Comparison of ENCODE assay signal across 22 mouse cellular contexts in the genomic region with DNA sequence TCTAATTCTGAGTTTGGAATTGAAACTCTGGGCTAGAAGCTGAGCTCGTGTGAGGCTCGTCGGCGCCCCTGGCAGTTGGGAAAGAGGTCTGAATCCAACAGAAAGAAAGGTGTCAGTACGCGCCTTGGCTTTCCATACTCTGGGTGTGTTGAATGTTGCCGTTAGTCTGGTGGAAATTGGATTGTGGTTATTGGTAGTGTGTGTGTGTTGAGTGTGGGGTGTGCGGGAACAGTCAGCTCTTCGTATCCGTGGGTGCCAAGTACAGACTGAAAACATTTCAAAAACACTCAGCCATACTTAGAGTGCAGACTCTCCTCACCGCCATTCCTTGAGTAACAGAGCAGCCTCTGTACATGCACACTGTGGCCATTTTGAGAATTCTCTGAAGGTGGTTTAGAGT.
DNase-seq lines count a peak whose midpoint lies in the region; ATAC-seq lines count a peak whose summit lies in the region.
"Had no signal": no experiment of that assay in that cellular context is flagged by ENCODE, and none has a peak within 500 bp of the region (broad histone marks: within the 10 kb centered on the region; RNA-seq: fewer than 3 reads in every experiment).

No protein-coding gene starts in this region.

- no peak overlapping the region for H3K4me2 ChIP-seq in forebrain, embryonic 16.5 days (ENCODE audit: low read length)
- H3K4me2 ChIP-seq in forebrain, embryonic 11.5 days (ENCODE audit: low read depth, low read length, severe bottlenecking) = no peak overlapping the region
- no peak overlapping the region for H3K4me2 ChIP-seq in midbrain, embryonic 13.5 days (replicated peaks)
- H3K4me2 ChIP-seq: embryonic facial prominence, embryonic 13.5 days; embryonic facial prominence, embryonic 15.5 days had no signal

- H3K27me3 ChIP-seq in forebrain, embryonic 16.5 days (replicated peaks; ENCODE audit: control insufficient read depth, insufficient read depth, low read length) = no peaks in the 10 kb centered on the region
- no peaks in the 10 kb centered on the region for H3K27me3 ChIP-seq in forebrain, embryonic 11.5 days (ENCODE audit: control insufficient read depth, insufficient read depth, low read length)
- H3K27me3 ChIP-seq in midbrain, embryonic 13.5 days = no peaks in the 10 kb centered on the region
- H3K27me3 ChIP-seq: embryonic facial prominence, embryonic 13.5 days; embryonic facial prominence, embryonic 15.5 days had no signal

- ATAC-seq in forebrain, embryonic 16.5 days = peak; percentile 33; the same call in 1 of the 2 replicates
- ATAC-seq in forebrain, embryonic 11.5 days (replicated peaks; ENCODE audit: low FRiP score) = no peak
- ATAC-seq in frontal cortex, adult (ENCODE audit: low TSS enrichment) = peak; percentile 69
- ATAC-seq in midbrain, embryonic 13.5 days = no peak

- DNase-seq in forebrain, embryonic 11.5 days (ENCODE audit: low spot score) = no peak
- DNase-seq in frontal cortex, postnatal 14 days (ENCODE audit: low spot score in 2 of 2) = no peak
- peak; percentile 26 for DNase-seq in right cerebral cortex, postnatal 4 days
- no peak for DNase-seq in right cerebral cortex, adult 18-20 months
- peak; percentile 45 for DNase-seq in brain, embryonic 18.5 days (ENCODE audit: low read depth, low spot score)
- DNase-seq: adrenal gland, adult 2 months; adrenal gland, postnatal 10 days; adrenal gland, postnatal 25 days; cerebellum, adult 11 months; cerebellum, adult 18-20 months; cerebellum, adult 8-10 months; cerebellum, adult 9-11 months; cerebellum, postnatal 14 days; cerebellum, postnatal 36 days; embryo, embryonic 11 days had no signal

- no peaks in the 10 kb centered on the region for H3K9me3 ChIP-seq in forebrain, embryonic 16.5 days (ENCODE audit: control insufficient read depth, low read length)
- H3K9me3 ChIP-seq in forebrain, embryonic 11.5 days (ENCODE audit: control insufficient read depth, low read length) = no peaks in the 10 kb centered on the region
- H3K9me3 ChIP-seq in midbrain, embryonic 13.5 days = no peaks in the 10 kb centered on the region
- H3K9me3 ChIP-seq: embryonic facial prominence, embryonic 13.5 days; embryonic facial prominence, embryonic 15.5 days; forebrain, embryonic 10.5 days had no signal

- no peak overlapping the region for H3K9ac ChIP-seq in forebrain, embryonic 16.5 days (replicated peaks; ENCODE audit: low read depth, low read length)
- H3K9ac ChIP-seq in forebrain, embryonic 11.5 days (ENCODE audit: low read length) = no peak overlapping the region
- no peak overlapping the region for H3K9ac ChIP-seq in midbrain, embryonic 13.5 days (replicated peaks)
- H3K9ac ChIP-seq: embryonic facial prominence, embryonic 13.5 days; embryonic facial prominence, embryonic 15.5 days had no signal

- H3K4me3 ChIP-seq in forebrain, embryonic 16.5 days (replicated peaks; ENCODE audit: low read length) = no peak overlapping the region
- no peak overlapping the region for H3K4me3 ChIP-seq in forebrain, embryonic 11.5 days (ENCODE audit: low read depth, low read length)
- H3K4me3 ChIP-seq in midbrain, embryonic 13.5 days (replicated peaks) = no peak overlapping the region
- H3K4me3 ChIP-seq: embryonic facial prominence, embryonic 13.5 days; embryonic facial prominence, embryonic 15.5 days; erythroblast, embryonic 14.5 days; forebrain, embryonic 10.5 days had no signal

- no peaks in the 10 kb centered on the region for H3K36me3 ChIP-seq in forebrain, embryonic 16.5 days (ENCODE audit: control insufficient read depth, insufficient read depth)
- no peaks in the 10 kb centered on the region for H3K36me3 ChIP-seq in forebrain, embryonic 11.5 days (ENCODE audit: control insufficient read depth, insufficient read depth, low read length)
- no peaks in the 10 kb centered on the region for H3K36me3 ChIP-seq in midbrain, embryonic 13.5 days
- H3K36me3 ChIP-seq: embryonic facial prominence, embryonic 13.5 days; embryonic facial prominence, embryonic 15.5 days; forebrain, embryonic 10.5 days had no signal

- H3K4me1 ChIP-seq in forebrain, embryonic 16.5 days (replicated peaks; ENCODE audit: control insufficient read depth, insufficient read depth, low read length) = no peaks in the 10 kb centered on the region; the same call in 1 of the 2 replicates
- no peaks in the 10 kb centered on the region for H3K4me1 ChIP-seq in forebrain, embryonic 11.5 days (replicated peaks; ENCODE audit: control insufficient read depth, insufficient read depth, low read length)
- no peaks in the 10 kb centered on the region for H3K4me1 ChIP-seq in midbrain, embryonic 13.5 days (replicated peaks)
- H3K4me1 ChIP-seq: embryonic facial prominence, embryonic 13.5 days; embryonic facial prominence, embryonic 15.5 days had no signal

- 80% methylated on average over 11 of the region's 11 CpGs for WGBS in forebrain, embryonic 16.5 days
- 93% methylated on average over 11 of the region's 11 CpGs for WGBS in forebrain, embryonic 11.5 days
- 94% methylated on average over 11 of the region's 11 CpGs for WGBS in midbrain, embryonic 13.5 days

- no peak overlapping the region for H3K27ac ChIP-seq in forebrain, embryonic 16.5 days (ENCODE audit: low read length)
- H3K27ac ChIP-seq in forebrain, embryonic 11.5 days (ENCODE audit: low read depth, low read length) = no peak overlapping the region
- H3K27ac ChIP-seq in midbrain, embryonic 13.5 days = no peak overlapping the region
- H3K27ac ChIP-seq: embryonic facial prominence, embryonic 13.5 days; embryonic facial prominence, embryonic 15.5 days; forebrain, embryonic 10.5 days had no signal

Comparison
In these comparisons a context has a peak if more than half of its experiments do, and no peak if none do; other contexts are left out.
1. ATAC-seq: peak in forebrain, embryonic 16.5 days (single experiment) and frontal cortex, adult (single experiment); none in forebrain, embryonic 11.5 days (single experiment) and midbrain, embryonic 13.5 days (single experiment).
2. DNase-seq: peak in right cerebral cortex, postnatal 4 days (single experiment) and brain, embryonic 18.5 days (single experiment); none in forebrain, embryonic 11.5 days (single experiment), frontal cortex, postnatal 14 days (0 of 2) and right cerebral cortex, adult 18-20 months (single experiment).